Mouse (Mus musculus): ENCODE data around the gene Erbb3. TPM values are rescaled to one million over a fixed set of nuclear protein-coding genes. Genes with fewer than 3 reads are reported as not detected.

The Erbb3 gene
- polyA plus RNA-seq, 1 experiment from 2014 or later = 7.8 TPM

GRCm38 (mm10) chr10:128579731-128580130 is 9.7 kb downstream of the Erbb3 start:
- no peak overlapping the region for H3K9ac ChIP-seq (replicated peaks)
- ATAC-seq = no peak
- H3K27me3 ChIP-seq (ENCODE audit: insufficient read depth, low read length) = no peaks in the 10 kb centered on the region
- no peaks in the 10 kb centered on the region for H3K4me1 ChIP-seq (ENCODE audit: insufficient read depth)
- TF ChIP-seq EP300 (IDR thresholded peaks at IDR 0.05; ENCODE audit: low read depth) (no peak), CTCF (IDR thresholded peaks at IDR 0.05; ENCODE audit: low read depth) (no peak)
- no peaks in the 10 kb centered on the region for H3K9me3 ChIP-seq (ENCODE audit: low read length)
- no peak for DNase-seq
- peaks cover 19% of the 10 kb centered on the region for H3K36me3 ChIP-seq (replicated peaks; ENCODE audit: insufficient read depth, low read length)
- no peak overlapping the region for H3K4me3 ChIP-seq (ENCODE audit: low read depth, low read length)
- no peak overlapping the region for H3K27ac ChIP-seq (ENCODE audit: low read depth)
- WGBS (ENCODE audit: insufficient replicate concordance) = 86% methylated on average over 4 of the region's 4 CpGs
- no peak overlapping the region for H3K4me2 ChIP-seq (ENCODE audit: low read depth, low read length)

DNA sequence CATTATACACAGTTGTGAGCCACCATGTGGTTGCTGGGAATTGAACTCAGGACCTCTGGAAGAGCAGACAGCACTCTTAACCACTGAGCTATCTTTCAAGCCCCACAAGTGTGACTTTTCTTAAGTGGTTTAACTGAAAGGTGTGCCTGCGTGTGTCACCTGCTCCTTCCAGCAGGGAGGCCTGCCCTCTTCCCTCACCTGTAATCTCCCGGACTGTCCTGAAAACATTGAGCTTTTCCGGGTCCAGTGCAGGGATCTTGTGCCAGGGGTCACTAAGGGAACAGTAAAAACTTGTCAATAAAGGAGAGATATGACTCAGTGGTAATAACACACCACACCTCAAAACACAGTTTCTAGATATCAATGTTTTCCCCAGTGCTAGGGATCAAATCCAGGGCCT is 10.2 kb downstream of the Erbb3 start:
- Histone ChIP-seq H3K27me3 (ENCODE audit: insufficient read depth, low read length) (no peaks in the 10 kb centered on the region), H3K9ac (replicated peaks) (no peak overlapping the region), H3K4me1 (ENCODE audit: insufficient read depth) (no peaks in the 10 kb centered on the region), H3K9me3 (ENCODE audit: low read length) (no peaks in the 10 kb centered on the region), H3K36me3 (replicated peaks; ENCODE audit: insufficient read depth, low read length) (peaks cover 22% of the 10 kb centered on the region), H3K4me3 (ENCODE audit: low read depth, low read length) (no peak overlapping the region), H3K27ac (ENCODE audit: low read depth) (no peak overlapping the region), H3K4me2 (ENCODE audit: low read depth, low read length) (no peak overlapping the region)
- TF ChIP-seq CTCF (IDR thresholded peaks at IDR 0.05; ENCODE audit: low read depth) = no peak
- TF ChIP-seq EP300 (IDR thresholded peaks at IDR 0.05; ENCODE audit: low read depth) = no peak
- ATAC-seq = no peak
- DNase-seq = no peak
- 70% methylated on average over 3 of the region's 3 CpGs for WGBS (ENCODE audit: insufficient replicate concordance)

GRCm38 (mm10) chr10:128578330-128578729 is 11.1 kb downstream of the Erbb3 start:
- TF ChIP-seq EP300 (IDR thresholded peaks at IDR 0.05; ENCODE audit: low read depth) (no peak), CTCF (IDR thresholded peaks at IDR 0.05; ENCODE audit: low read depth) (no peak)
- H3K4me1 ChIP-seq (ENCODE audit: insufficient read depth) = no peaks in the 10 kb centered on the region
- no peak overlapping the region for H3K9ac ChIP-seq (replicated peaks)
- no peak for ATAC-seq
- WGBS (ENCODE audit: insufficient replicate concordance) = 56% methylated on average over 11 of the region's 11 CpGs
- no peaks in the 10 kb centered on the region for H3K9me3 ChIP-seq (ENCODE audit: low read length)
- H3K27ac ChIP-seq (ENCODE audit: low read depth) = no peak overlapping the region
- peak overlapping the region; percentile 4; the same call in 1 of the 2 replicates for H3K4me2 ChIP-seq (ENCODE audit: low read depth, low read length)
- H3K27me3 ChIP-seq (ENCODE audit: insufficient read depth, low read length) = no peaks in the 10 kb centered on the region
- H3K36me3 ChIP-seq (replicated peaks; ENCODE audit: insufficient read depth, low read length) = peaks cover 22% of the 10 kb centered on the region
- no peak overlapping the region for H3K4me3 ChIP-seq (ENCODE audit: low read depth, low read length)
- no peak for DNase-seq

DNA sequence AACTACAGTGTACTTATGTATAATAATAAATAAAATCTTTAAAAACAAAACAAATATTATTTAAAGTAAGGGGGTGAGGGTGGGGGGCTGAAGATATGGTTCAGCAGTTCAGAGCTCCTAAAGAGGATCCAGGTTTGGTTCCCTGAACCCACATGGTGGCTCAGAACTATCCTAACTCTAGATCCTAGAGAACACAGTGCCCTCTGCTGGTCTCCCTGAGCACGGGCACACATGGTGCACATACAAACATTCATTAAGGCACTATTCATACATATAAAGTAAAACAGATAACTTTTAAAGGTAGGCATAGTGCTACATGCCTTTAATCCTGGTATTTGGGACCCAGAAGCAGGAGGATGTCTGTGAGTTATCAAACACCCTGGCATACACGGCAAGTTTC is 14.4 kb downstream of the Erbb3 start:
- Histone ChIP-seq H3K9ac (replicated peaks) (no peak overlapping the region), H3K27ac (ENCODE audit: low read depth) (no peak overlapping the region), H3K9me3 (ENCODE audit: low read length) (no peaks in the 10 kb centered on the region), H3K27me3 (ENCODE audit: insufficient read depth, low read length) (no peaks in the 10 kb centered on the region), H3K4me3 (ENCODE audit: low read depth, low read length) (no peak overlapping the region), H3K4me1 (ENCODE audit: insufficient read depth) (no peaks in the 10 kb centered on the region), H3K4me2 (ENCODE audit: low read depth, low read length) (no peak overlapping the region), H3K36me3 (replicated peaks; ENCODE audit: insufficient read depth, low read length) (peaks cover 36% of the 10 kb centered on the region)
- TF ChIP-seq CTCF (IDR thresholded peaks at IDR 0.05; ENCODE audit: low read depth) (peak; percentile 69), EP300 (IDR thresholded peaks at IDR 0.05; ENCODE audit: low read depth) (no peak)
- DNase-seq (peak; percentile 48), ATAC-seq (no peak)
- WGBS (ENCODE audit: insufficient replicate concordance) = 77% methylated on average over 2 of the region's 2 CpGs

DNA sequence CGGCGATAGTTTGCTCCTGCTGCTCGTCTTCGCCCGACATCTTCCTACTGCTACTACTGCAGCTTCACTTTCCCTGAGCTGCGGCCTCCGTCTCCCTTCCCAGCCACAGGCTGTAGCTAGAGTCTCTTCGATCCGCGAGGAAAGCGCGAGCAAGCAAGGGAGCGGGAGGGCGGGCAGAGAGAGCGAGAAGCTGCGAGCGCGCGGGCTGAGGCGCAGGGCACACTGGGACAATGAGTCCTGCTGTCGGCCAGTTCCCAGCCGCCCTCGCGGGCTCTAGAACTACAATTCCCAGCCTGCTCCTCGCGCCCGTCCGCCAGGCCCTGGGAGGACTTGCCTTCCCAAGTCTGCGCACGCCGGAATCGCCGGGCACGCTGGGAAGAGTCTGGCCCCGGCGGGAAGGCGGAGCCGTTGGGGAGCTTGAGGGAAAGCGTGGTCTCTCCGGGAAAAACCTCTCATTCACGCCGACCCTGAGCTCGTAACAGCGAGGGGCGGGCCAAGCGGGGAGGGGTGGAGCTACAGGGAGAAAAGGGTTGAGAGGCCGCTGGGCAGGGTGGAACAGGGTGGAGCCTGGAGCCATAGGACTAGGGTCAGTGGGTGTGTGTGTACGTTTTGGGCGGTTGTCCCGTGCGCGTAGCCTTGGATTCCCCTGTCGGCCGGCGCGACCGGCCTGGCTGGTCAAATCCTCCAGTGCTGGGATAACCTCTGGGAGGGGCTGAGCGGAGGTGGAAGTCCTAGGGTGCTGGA is 23.5 kb downstream of the Erbb3 start, which contains the start of gene Pa2g4:
Pa2g4 (minus strand) TSS at position 200 of the 744 bp plus-strand sequence.
- no peaks in the 10 kb centered on the region for H3K9me3 ChIP-seq (ENCODE audit: low read length)
- H3K27ac ChIP-seq (ENCODE audit: low read depth) = peak within 1 kb of the TSS; percentile 92
- peaks cover 14% of the 10 kb centered on the region; the same call in 1 of the 2 replicates for H3K4me1 ChIP-seq (ENCODE audit: insufficient read depth)
- TF ChIP-seq CTCF (IDR thresholded peaks at IDR 0.05; ENCODE audit: low read depth) = no peak
- TF ChIP-seq EP300 (IDR thresholded peaks at IDR 0.05; ENCODE audit: low read depth) = peak; percentile 47; the same call in 1 of the 2 replicates
- H3K4me3 ChIP-seq (ENCODE audit: low read depth, low read length) = peak within 1 kb of the TSS; percentile 93
- peaks cover 24% of the 10 kb centered on the region for H3K36me3 ChIP-seq (replicated peaks; ENCODE audit: insufficient read depth, low read length)
- no peaks in the 10 kb centered on the region for H3K27me3 ChIP-seq (ENCODE audit: insufficient read depth, low read length)
- H3K9ac ChIP-seq (replicated peaks) = peak within 1 kb of the TSS; percentile 95
- peak; percentile 97 for DNase-seq
- peak; percentile 96 for ATAC-seq
- H3K4me2 ChIP-seq (ENCODE audit: low read depth, low read length) = peak within 1 kb of the TSS; percentile 95
- WGBS (ENCODE audit: insufficient replicate concordance) = under 1% methylated on average over 57 of the region's 58 CpGs

DNA sequence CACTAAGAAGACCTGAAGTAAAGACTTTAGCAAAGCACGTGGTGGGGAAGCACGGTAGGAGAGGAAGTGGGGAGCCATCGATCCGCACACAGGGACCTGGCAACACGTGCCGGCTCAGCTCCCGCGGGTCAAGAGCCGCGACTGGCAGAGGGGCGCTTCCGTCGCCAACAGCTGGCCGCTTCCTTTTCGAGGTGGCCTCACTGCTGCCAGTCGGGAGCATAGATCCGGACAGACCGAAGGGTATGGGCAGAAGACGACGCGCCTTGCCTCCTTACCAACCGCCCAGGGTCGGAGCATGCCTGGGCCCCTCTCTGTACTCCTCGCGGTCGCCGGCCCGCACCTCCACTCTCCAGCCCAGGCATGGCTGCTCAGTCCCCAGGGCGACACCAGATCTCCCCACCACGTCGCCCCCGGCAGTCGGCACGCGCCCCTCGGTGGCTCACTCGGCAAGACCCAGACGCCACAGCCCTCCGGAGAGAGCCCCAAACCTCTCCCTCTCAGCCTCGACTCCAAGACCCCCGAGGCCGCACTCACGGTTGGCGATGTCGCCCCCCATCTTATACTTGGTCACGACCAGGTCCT is 24.2 kb downstream of the Erbb3 start:
- Histone ChIP-seq H3K9ac (replicated peaks) (peak overlapping the region; percentile 95), H3K4me1 (ENCODE audit: insufficient read depth) (peaks cover 14% of the 10 kb centered on the region; the same call in 1 of the 2 replicates), H3K4me3 (ENCODE audit: low read depth, low read length) (peak overlapping the region; percentile 93), H3K4me2 (ENCODE audit: low read depth, low read length) (peak overlapping the region; percentile 95), H3K36me3 (replicated peaks; ENCODE audit: insufficient read depth, low read length) (peaks cover 30% of the 10 kb centered on the region), H3K27ac (ENCODE audit: low read depth) (peak overlapping the region; percentile 92), H3K9me3 (ENCODE audit: low read length) (no peaks in the 10 kb centered on the region), H3K27me3 (ENCODE audit: insufficient read depth, low read length) (no peaks in the 10 kb centered on the region)
- ATAC-seq (peak; percentile 24), DNase-seq (peak; percentile 75)
- WGBS (ENCODE audit: insufficient replicate concordance) = under 1% methylated on average over 40 of the region's 46 CpGs
- TF ChIP-seq CTCF (IDR thresholded peaks at IDR 0.05; ENCODE audit: low read depth) (no peak), EP300 (IDR thresholded peaks at IDR 0.05; ENCODE audit: low read depth) (no peak)

All from liver, postnatal 0 days (tissue).